Mouse (Mus musculus) MEL (cell line): Measurements from ENCODE around the gene Oprl1. TPM values are rescaled to one million over a fixed set of nuclear protein-coding genes. Genes with fewer than 3 reads are reported as not detected.
A peak's percentile ranks its signal among the peaks of the same experiment; 100 is the strongest.

Source experiments
- DNase-seq: peaks from one replicate; pipeline ENCODE4 v3.0.0; 2011; ENCODE audit warnings: low read depth, low spot score
- H3K27ac ChIP-seq: 2 replicates; pipeline ENCODE4 v1.5.1; 2012; ENCODE audit warnings: low read depth, mild to moderate bottlenecking, control low read depth, low read length, moderate library complexity; ENCODE audit not compliant: control insufficient read depth
- H3K27me3 ChIP-seq, 2 experiments: fragments of 150-350 bp in 1 of 2; sonication (generic) in 1 of 2; 2 replicates each; pipeline ENCODE4 v1.6.1; 2012; ENCODE audit warnings: low read length in 2 of 2, mild to moderate bottlenecking in 2 of 2, improper control_type of control experiment in 1 of 2, moderate library complexity in 1 of 2; ENCODE audit not compliant: insufficient read depth in 2 of 2, control insufficient read depth in 1 of 2
- H3K36me3 ChIP-seq, 2 experiments: 2 replicates each; pipeline ENCODE4 v1.6.1; 2012 to 2014; ENCODE audit warnings: low read length in 2 of 2, improper control_type of control experiment in 1 of 2, inconsistent platforms in 1 of 2, mild to moderate bottlenecking in 1 of 2; ENCODE audit not compliant: insufficient read depth in 2 of 2, control insufficient read depth in 1 of 2
- H3K4me1 ChIP-seq, 2 experiments: fragments of 150-350 bp in 1 of 2; sonication (generic) in 1 of 2; 2 replicates each; pipeline ENCODE4 v1.6.1; 2012; ENCODE audit warnings: low read length in 2 of 2, improper control_type of control experiment in 1 of 2, mild to moderate bottlenecking in 1 of 2; ENCODE audit not compliant: insufficient read depth in 2 of 2, control insufficient read depth in 1 of 2
- H3K4me3 ChIP-seq, 2 experiments: fragments of 150-350 bp in 1 of 2; sonication (generic) in 1 of 2; 2 replicates each; pipeline ENCODE4 v1.5.1; 2012; ENCODE audit warnings: low read depth in 2 of 2, low read length in 2 of 2, mild to moderate bottlenecking in 2 of 2, moderate library complexity in 2 of 2, control low read depth in 1 of 2, improper control_type of control experiment in 1 of 2; ENCODE audit not compliant: control insufficient read depth in 1 of 2, insufficient read depth in 1 of 2
- H3K79me2 ChIP-seq: 2 replicates; pipeline ENCODE4 v1.6.1; 2012; ENCODE audit warnings: mild to moderate bottlenecking, low read length, moderate library complexity; ENCODE audit not compliant: control insufficient read depth, poor library complexity, insufficient read depth
- H3K9ac ChIP-seq: 2 replicates; pipeline ENCODE4 v1.6.1; 2012; ENCODE audit warnings: low read depth, mild to moderate bottlenecking, control low read depth, low read length, moderate library complexity; ENCODE audit not compliant: control insufficient read depth, poor library complexity, severe bottlenecking
- H3K9me3 ChIP-seq: fragments of 150-350 bp; sonication (generic); replicated peaks from 2 replicates; pipeline ENCODE4 v1.6.1; 2012; ENCODE audit warnings: mild to moderate bottlenecking, low read length, improper control_type of control experiment, moderate library complexity; ENCODE audit not compliant: insufficient read depth
- CTCF ChIP-seq, 3 experiments: IDR thresholded peaks in 2 of 3; conservative IDR thresholded peaks in 1 of 3; 2 replicates each; pipeline ENCODE4 v1.5.1; 2011 to 2012; ENCODE audit warnings: low read length in 3 of 3, low read depth in 2 of 3, mild to moderate bottlenecking in 2 of 3, improper control_type of control experiment in 1 of 3, inconsistent platforms in 1 of 3, mixed read lengths in 1 of 3, moderate library complexity in 1 of 3; ENCODE audit not compliant: control insufficient read depth in 1 of 3, insufficient read depth in 1 of 3, poor library complexity in 1 of 3, severe bottlenecking in 1 of 3
- ELF1 ChIP-seq: IDR thresholded peaks from 2 replicates; pipeline ENCODE4 v1.6.1; 2014; ENCODE audit warnings: low read depth, mild to moderate bottlenecking, inconsistent platforms, low read length, improper control_type of control experiment, moderate library complexity
- ETS1 ChIP-seq: IDR thresholded peaks from 2 replicates; pipeline ENCODE4 v1.6.1; 2012; ENCODE audit warnings: low read depth, mild to moderate bottlenecking, inconsistent platforms, low read length, improper control_type of control experiment, moderate library complexity
- GABPA ChIP-seq: IDR thresholded peaks from 2 replicates; pipeline ENCODE4 v1.6.1; 2012; ENCODE audit warnings: low read depth, mild to moderate bottlenecking, inconsistent platforms, low read length, improper control_type of control experiment, moderate library complexity
- GATA1 ChIP-seq: IDR thresholded peaks from 2 replicates; pipeline ENCODE4 v1.6.1; 2011; ENCODE audit warnings: low read depth, low read length, improper control_type of control experiment
- MEF2A ChIP-seq: IDR thresholded peaks from 2 replicates; pipeline ENCODE4 v1.6.1; 2014; ENCODE audit warnings: low read depth, mild to moderate bottlenecking, inconsistent platforms, low read length, improper control_type of control experiment; ENCODE audit not compliant: poor library complexity, insufficient replicate concordance, severe bottlenecking; ENCODE audit errors: extremely low read depth
- MYB ChIP-seq: IDR thresholded peaks from 2 replicates; pipeline ENCODE4 v1.6.1; 2011; ENCODE audit warnings: mild to moderate bottlenecking, low read depth, low read length, improper control_type of control experiment
- MYC ChIP-seq: IDR thresholded peaks from 2 replicates; pipeline ENCODE4 v1.6.1; 2011; ENCODE audit warnings: low read depth, mild to moderate bottlenecking, low read length, improper control_type of control experiment, moderate library complexity
- NRF1 ChIP-seq: IDR thresholded peaks from 2 replicates; pipeline ENCODE4 v1.6.1; 2014; ENCODE audit warnings: low read depth, mild to moderate bottlenecking, inconsistent platforms, low read length, improper control_type of control experiment, moderate library complexity; ENCODE audit not compliant: poor library complexity, insufficient read depth, severe bottlenecking
- POLR2A ChIP-seq, 2 experiments: IDR thresholded peaks; 2 replicates each; pipeline ENCODE4 v1.6.1; 2011 to 2012; ENCODE audit warnings: low read length in 2 of 2, mild to moderate bottlenecking in 2 of 2, control low read depth in 1 of 2, improper control_type of control experiment in 1 of 2, low read depth in 1 of 2, moderate library complexity in 1 of 2; ENCODE audit not compliant: control insufficient read depth in 1 of 2, insufficient read depth in 1 of 2, poor library complexity in 1 of 2
- POLR2AphosphoS5 ChIP-seq: IDR thresholded peaks from 2 replicates; pipeline ENCODE4 v1.6.1; 2012; ENCODE audit warnings: low read depth, borderline replicate concordance, mild to moderate bottlenecking, inconsistent platforms, low read length, moderate library complexity, mixed read lengths
- RAD21 ChIP-seq: IDR thresholded peaks from 2 replicates; pipeline ENCODE4 v1.6.1; 2011; ENCODE audit warnings: mild to moderate bottlenecking, low read depth, low read length, improper control_type of control experiment
- SMC3 ChIP-seq: IDR thresholded peaks from 2 replicates; pipeline ENCODE4 v1.6.1; 2011; ENCODE audit warnings: low read depth, low read length, improper control_type of control experiment
- TAL1 ChIP-seq: IDR thresholded peaks from 2 replicates; pipeline ENCODE4 v1.6.1; 2012; ENCODE audit warnings: mild to moderate bottlenecking, inconsistent platforms, low read length, moderate library complexity, mixed read lengths
- UBTF ChIP-seq: IDR thresholded peaks from 2 replicates; pipeline ENCODE4 v1.6.1; 2012; ENCODE audit warnings: low read depth, mild to moderate bottlenecking, inconsistent platforms, low read length, improper control_type of control experiment, moderate library complexity, borderline replicate concordance; ENCODE audit not compliant: insufficient read depth
- ZC3H11A ChIP-seq: IDR thresholded peaks from 2 replicates; pipeline ENCODE4 v1.6.1; 2012; ENCODE audit warnings: low read depth, mild to moderate bottlenecking, inconsistent platforms, low read length, improper control_type of control experiment
- ZKSCAN1 ChIP-seq: IDR thresholded peaks from 2 replicates; pipeline ENCODE4 v1.6.1; 2012; ENCODE audit warnings: low read depth, mild to moderate bottlenecking, inconsistent platforms, low read length, improper control_type of control experiment, moderate library complexity
- polyA plus RNA-seq, 2 experiments: library from polyadenylated mRNA; stranded (reverse) in 1 of 2; unstranded in 1 of 2; fragments of >175 nt in 1 of 2; fragments of >200 nt in 1 of 2; gene quantifications; 2 replicates each; pipeline versions ENCODE4 v1.2.1 to v1.2.4; 2012; ENCODE audit warnings: low replicate concordance in 2 of 2, low read depth in 1 of 2; ENCODE audit not compliant: insufficient read length in 2 of 2, insufficient read depth in 1 of 2, missing spikeins in 1 of 2
- total RNA-seq: library from RNA; depleted of rRNA; stranded (reverse); fragments of 300-350 nt; gene quantifications from 2 replicates; pipeline ENCODE4 v1.2.3, GENCODE M21; 2012

Gene Oprl1
- total and polyA plus RNA-seq, 3 experiments, result 0.04 to 0.25 TPM; not detected in 1

GRCm38 (mm10) chr2:181722213-181722612, 7.4 kb downstream of the Oprl1 start:
- H3K27ac ChIP-seq, result no peak overlapping the region
- H3K9ac ChIP-seq, result no peak overlapping the region
- no peak overlapping the region for H3K4me3 ChIP-seq
- H3K4me1 ChIP-seq, result no peaks in the 10 kb centered on the region
- no peak for TF ChIP-seq NRF1
- TF ChIP-seq RAD21, result peak; percentile 74
- peak; percentile 49 to 67 (median 61) for TF ChIP-seq CTCF (IDR thresholded peaks at IDR 0.05 in 2 of 3, conservative IDR thresholded peaks at IDR 0.05 in 1 of 3; ENCODE audit: control insufficient read depth in 1 of 3, insufficient read depth in 1 of 3, low read depth in 2 of 3, low read length in 3 of 3, poor library complexity in 1 of 3, severe bottlenecking in 1 of 3)
- TF ChIP-seq SMC3, result peak; percentile 73
- TF ChIP-seq ZC3H11A, result peak; percentile 68
- no peak for TF ChIP-seq MYC
- TF ChIP-seq ZKSCAN1, result no peak
- TF ChIP-seq GATA1, result no peak
- DNase-seq, result peak; percentile 50
- H3K36me3 ChIP-seq, result no peaks in the 10 kb centered on the region
- H3K79me2 ChIP-seq, result no peaks in the 10 kb centered on the region
- no peaks in the 10 kb centered on the region for H3K9me3 ChIP-seq
- no peaks in the 10 kb centered on the region for H3K27me3 ChIP-seq

- no peak for DNase-seq
- Histone ChIP-seq H3K36me3 (no peaks in the 10 kb centered on the region; a peak in 1 of 4 replicates), H3K27ac (no peak overlapping the region), H3K4me1 (peaks cover 0 to 2% of the 10 kb centered on the region in 2 experiments; a peak in 1 of 4 replicates), H3K79me2 (no peaks in the 10 kb centered on the region), H3K27me3 (peaks cover 0 to 1% of the 10 kb centered on the region in 2 experiments; a peak in 1 of 4 replicates), H3K9me3 (no peaks in the 10 kb centered on the region)
- TF ChIP-seq RAD21 (no peak), TAL1 (no peak), UBTF (no peak), POLR2A (IDR thresholded peaks at IDR 0.05; ENCODE audit: control insufficient read depth in 1 of 2, insufficient read depth in 1 of 2, low read depth in 1 of 2, low read length in 2 of 2, poor library complexity in 1 of 2) (no peak), MYB (no peak), MEF2A (no peak), POLR2AphosphoS5 (no peak), ETS1 (no peak), GABPA (no peak), SMC3 (no peak), ELF1 (no peak)
- TF ChIP-seq, all 39 proteins: peak for 0
- H3K4me3 ChIP-seq, result no peak overlapping the region
- no peak overlapping the region for H3K9ac ChIP-seq
Observed at GRCm38 (mm10) chr2:181727659-181728262, 12.9 kb downstream of the Oprl1 start.
